Mouse (Mus musculus) kidney, embryonic 16.5 days (tissue): ENCODE measurements around the gene Ppp1r13b. TPM values are rescaled to one million over a fixed set of nuclear protein-coding genes. Genes with fewer than 3 reads are reported as not detected.

ENCODE experiments used
- ATAC-seq: fragments of 200-750 bp; cut with Nextera tagmentation; 2 replicates; pipeline ENCODE4 v1.8.0; 2017; ENCODE audit warnings: moderate TSS enrichment; ENCODE audit not compliant: low FRiP score, low TSS enrichment
- H3K27ac ChIP-seq: fragments of 300-500 bp; sonication (generic); 2 replicates; pipeline ENCODE4 v1.5.1; 2014; ENCODE audit warnings: low read length
- H3K27me3 ChIP-seq: fragments of 300-500 bp; sonication (generic); 2 replicates; pipeline ENCODE4 v1.6.1; 2014; ENCODE audit warnings: low read length, control low read depth, mixed read lengths; ENCODE audit not compliant: insufficient read depth
- H3K36me3 ChIP-seq: fragments of 300-500 bp; sonication (generic); 2 replicates; pipeline ENCODE4 v1.6.1; 2014; ENCODE audit warnings: low read length, control low read depth, mixed read lengths; ENCODE audit not compliant: insufficient read depth
- H3K4me1 ChIP-seq: fragments of 300-500 bp; sonication (generic); 2 replicates; pipeline ENCODE4 v1.6.1; 2014; ENCODE audit warnings: low read length, control low read depth, mixed read lengths; ENCODE audit not compliant: insufficient read depth
- H3K4me2 ChIP-seq: fragments of 300-500 bp; sonication (generic); replicated peaks from 2 replicates; pipeline ENCODE4 v1.6.1; 2014; ENCODE audit warnings: low read depth, low read length
- H3K4me3 ChIP-seq: fragments of 300-500 bp; sonication (generic); 2 replicates; pipeline ENCODE4 v1.5.1; 2014; ENCODE audit warnings: mild to moderate bottlenecking, low read length
- H3K9ac ChIP-seq: fragments of 300-500 bp; sonication (generic); replicated peaks from 2 replicates; pipeline ENCODE4 v1.6.1; 2014; ENCODE audit warnings: low read length
- H3K9me3 ChIP-seq: fragments of 300-500 bp; sonication (generic); 2 replicates; pipeline ENCODE4 v1.6.1; 2016; ENCODE audit warnings: low read length, control low read depth
- WGBS: fragments of 180-500 bp; shearing (Covaris S2); extraction: QIAGEN DNeasy Blood & Tissue Kit; methylation state at CpG from one replicate; pipeline ENCODE4 v1.1.7; 2014; 5-methylcytosine and 5-hydroxymethylcytosine counted together
- polyA plus RNA-seq: library from polyadenylated mRNA; unstranded; fragments of >200 nt; fragmentation: Nextera tagmentation; extraction: Ambion mirVana; gene quantifications from 2 replicates; pipeline ENCODE4 v1.2.1, GENCODE M21; 2015

Gene Ppp1r13b
- polyA plus RNA-seq, 1 experiment from 2014 or later = 14.7 TPM

DNA sequence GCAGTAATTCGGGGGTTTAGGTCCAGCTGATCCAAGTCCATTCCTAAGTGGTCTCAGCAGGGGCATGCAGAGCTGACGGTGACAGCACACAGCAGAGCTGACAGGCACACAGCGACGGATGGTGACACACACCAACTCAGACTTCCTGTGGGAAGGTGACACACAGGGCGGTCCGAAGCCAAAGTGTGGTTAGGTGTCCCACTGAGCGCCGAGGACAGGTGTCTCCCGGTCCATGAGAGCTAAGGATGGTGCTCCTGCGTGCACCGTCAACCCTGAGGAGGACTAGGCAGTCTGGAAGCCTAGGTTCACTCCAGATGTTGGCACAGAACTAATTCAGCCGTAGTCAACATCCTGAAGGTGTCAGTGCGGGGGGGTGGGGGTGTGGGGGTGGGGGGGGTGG lies 95.8 kb downstream of the Ppp1r13b start:
- Histone ChIP-seq H3K4me3 (no peak overlapping the region), H3K4me1 (peaks cover 43% of the 10 kb centered on the region), H3K4me2 (no peak overlapping the region), H3K27me3 (no peaks in the 10 kb centered on the region), H3K9me3 (no peaks in the 10 kb centered on the region), H3K36me3 (peaks cover 16% of the 10 kb centered on the region), H3K9ac (no peak overlapping the region; the same call in 1 of the 2 replicates), H3K27ac (no peak overlapping the region)
- ATAC-seq = no peak
- 86% methylated on average over 13 of the region's 13 CpGs for WGBS

GRCm38 (mm10) chr12:111809762-111810161 lies 98.1 kb downstream of the Ppp1r13b start:
- Histone ChIP-seq H3K9me3 (no peaks in the 10 kb centered on the region), H3K4me1 (peaks cover 22% of the 10 kb centered on the region), H3K27ac (peak overlapping the region; percentile 45), H3K27me3 (no peaks in the 10 kb centered on the region), H3K9ac (peak overlapping the region; percentile 19; the same call in 1 of the 2 replicates), H3K4me2 (no peak overlapping the region), H3K36me3 (peaks cover 32% of the 10 kb centered on the region), H3K4me3 (no peak overlapping the region)
- peak; percentile 46 for ATAC-seq
- WGBS = 4% methylated on average over 9 of the region's 9 CpGs

- H3K27ac ChIP-seq = no peak overlapping the region
- no peak overlapping the region for H3K9ac ChIP-seq
- H3K4me2 ChIP-seq = no peak overlapping the region
- WGBS = 91% methylated on average over 6 of the region's 6 CpGs
- H3K9me3 ChIP-seq = no peaks in the 10 kb centered on the region
- peaks cover 22% of the 10 kb centered on the region for H3K4me1 ChIP-seq
- ATAC-seq = no peak
- H3K36me3 ChIP-seq = peaks cover 40% of the 10 kb centered on the region
- H3K4me3 ChIP-seq = no peak overlapping the region
- no peaks in the 10 kb centered on the region for H3K27me3 ChIP-seq
Measured at GRCm38 (mm10) chr12:111808775-111809174, 99.1 kb downstream of the Ppp1r13b start.

DNA sequence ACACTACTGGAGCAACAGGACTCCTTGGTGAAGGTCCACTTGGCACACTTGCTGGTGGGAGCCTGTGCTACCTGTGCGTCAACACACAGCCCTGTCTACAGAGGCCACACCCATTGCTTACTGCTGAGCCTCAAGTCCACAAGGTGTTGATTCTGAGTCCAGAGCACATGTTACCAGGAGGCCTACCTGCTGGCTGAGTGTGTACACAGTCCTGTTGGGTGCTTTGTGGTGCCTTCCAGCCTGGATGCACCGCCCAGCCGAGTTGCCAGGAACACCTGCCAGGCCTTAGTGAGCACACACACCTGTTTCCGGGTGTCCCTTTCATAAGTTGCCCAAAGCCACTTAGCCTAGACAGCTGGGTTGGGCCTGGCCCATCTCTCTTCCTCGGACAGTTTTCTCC lies 104.4 kb downstream of the Ppp1r13b start:
- no peak overlapping the region for H3K9ac ChIP-seq
- no peak overlapping the region for H3K4me2 ChIP-seq
- H3K36me3 ChIP-seq = peaks cover 72% of the 10 kb centered on the region
- ATAC-seq = no peak; the same call in 1 of the 2 replicates
- no peaks in the 10 kb centered on the region for H3K4me1 ChIP-seq
- no peak overlapping the region for H3K4me3 ChIP-seq
- H3K9me3 ChIP-seq = no peaks in the 10 kb centered on the region
- no peaks in the 10 kb centered on the region for H3K27me3 ChIP-seq
- WGBS = 85% methylated on average over 5 of the region's 5 CpGs
- H3K27ac ChIP-seq = no peak overlapping the region

- H3K27ac ChIP-seq = peak overlapping the region; percentile 11; the same call in 1 of the 2 replicates
- no peak overlapping the region for H3K4me3 ChIP-seq
- H3K4me1 ChIP-seq = no peaks in the 10 kb centered on the region
- peaks cover 61% of the 10 kb centered on the region for H3K36me3 ChIP-seq
- H3K9ac ChIP-seq = no peak overlapping the region
- H3K4me2 ChIP-seq = no peak overlapping the region
- no peaks in the 10 kb centered on the region for H3K9me3 ChIP-seq
- ATAC-seq = peak; percentile 49; the same call in 1 of the 2 replicates
- no peaks in the 10 kb centered on the region for H3K27me3 ChIP-seq
- WGBS = 71% methylated on average over 10 of the region's 10 CpGs
Measured at GRCm38 (mm10) chr12:111800459-111801183, 107.3 kb downstream of the Ppp1r13b start.

- H3K27ac ChIP-seq = no peak overlapping the region
- ATAC-seq = no peak
- no peaks in the 10 kb centered on the region for H3K9me3 ChIP-seq
- H3K9ac ChIP-seq = no peak overlapping the region
- 94% methylated on average over 13 of the region's 13 CpGs for WGBS
- H3K36me3 ChIP-seq = peaks cover 65% of the 10 kb centered on the region
- H3K4me3 ChIP-seq = no peak overlapping the region
- H3K27me3 ChIP-seq = no peaks in the 10 kb centered on the region
- no peaks in the 10 kb centered on the region for H3K4me1 ChIP-seq
- H3K4me2 ChIP-seq = no peak overlapping the region
Measured at GRCm38 (mm10) chr12:111798493-111798892, 109.4 kb downstream of the Ppp1r13b start.

DNA sequence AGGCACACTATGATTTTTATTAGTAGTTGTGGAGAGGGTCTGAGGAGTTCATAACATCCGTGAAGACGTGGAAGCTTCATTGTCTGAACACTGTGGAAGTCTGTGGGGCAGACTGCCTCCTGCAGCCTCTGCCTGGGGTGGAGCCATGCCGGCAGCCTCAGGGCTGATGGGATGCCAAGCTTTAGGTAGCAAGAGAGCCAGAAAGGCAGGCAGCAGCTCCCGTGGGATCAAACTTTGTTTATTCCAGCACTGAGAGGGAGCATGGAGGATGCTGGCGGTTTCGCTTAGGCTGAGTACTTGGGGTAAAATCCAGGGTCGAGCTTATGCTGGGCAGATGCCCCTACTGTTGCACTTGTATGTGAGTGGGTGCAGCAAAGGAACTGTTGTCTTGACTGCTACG lies 110.7 kb downstream of the Ppp1r13b start:
- H3K4me2 ChIP-seq = no peak overlapping the region
- H3K9me3 ChIP-seq = no peaks in the 10 kb centered on the region
- H3K27ac ChIP-seq = no peak overlapping the region
- H3K4me1 ChIP-seq = no peaks in the 10 kb centered on the region
- ATAC-seq = no peak
- H3K9ac ChIP-seq = no peak overlapping the region
- no peak overlapping the region for H3K4me3 ChIP-seq
- H3K27me3 ChIP-seq = no peaks in the 10 kb centered on the region
- H3K36me3 ChIP-seq = peaks cover 62% of the 10 kb centered on the region
- WGBS = 87% methylated on average over 8 of the region's 8 CpGs

- ATAC-seq = no peak
- H3K4me2 ChIP-seq = no peak overlapping the region
- no peak overlapping the region for H3K9ac ChIP-seq
- H3K27me3 ChIP-seq = no peaks in the 10 kb centered on the region
- no peak overlapping the region for H3K4me3 ChIP-seq
- H3K4me1 ChIP-seq = no peaks in the 10 kb centered on the region
- 87% methylated on average over 28 of the region's 28 CpGs for WGBS
- H3K9me3 ChIP-seq = no peaks in the 10 kb centered on the region
- no peak overlapping the region for H3K27ac ChIP-seq
- peaks cover 61% of the 10 kb centered on the region for H3K36me3 ChIP-seq
Measured at GRCm38 (mm10) chr12:111795180-111795895, 112.6 kb downstream of the Ppp1r13b start.

- Histone ChIP-seq H3K9me3 (no peaks in the 10 kb centered on the region), H3K27me3 (no peaks in the 10 kb centered on the region), H3K4me1 (no peaks in the 10 kb centered on the region), H3K9ac (no peak overlapping the region), H3K4me3 (no peak overlapping the region), H3K4me2 (no peak overlapping the region), H3K36me3 (peaks cover 67% of the 10 kb centered on the region), H3K27ac (no peak overlapping the region)
- ATAC-seq = no peak
- 84% methylated on average over 18 of the region's 18 CpGs for WGBS
Measured at GRCm38 (mm10) chr12:111794526-111795179, 113.3 kb downstream of the Ppp1r13b start.
